Mouse (Mus musculus) cerebellum, adult 8-10 months (tissue): ENCODE measurements around the gene Olfr123.

Experiments
- DNase-seq: peaks from one replicate; pipeline ENCODE4 v3.0.0; 2022

Gene Olfr123

GRCm38 (mm10) chr17:37793229-37793628 lies at the start of gene Olfr123:
Gene Olfr123, plus strand, starts transcription at chr17:37793529.
- DNase-seq, result no peak

GRCm38 (mm10) chr17:37768307-37768706 lies 25.0 kb upstream of the Olfr123 start, which contains the start of gene Olfr122:
Gene Olfr122, plus strand, starts transcription at chr17:37768607.
- DNase-seq, result no peak

GRCm38 (mm10) chr17:37799588-37799987 lies 6.3 kb downstream of the Olfr123 start, which contains the start of gene Olfr124:
Gene Olfr124, plus strand, starts transcription at chr17:37799888.
- DNase-seq, result no peak

GRCm38 (mm10) chr17:37832649-37833048 lies 39.3 kb downstream of the Olfr123 start, which contains the start of gene Olfr125:
Gene Olfr125, plus strand, starts transcription at chr17:37832949.
- no peak for DNase-seq

GRCm38 (mm10) chr17:37847183-37847582 lies 53.9 kb downstream of the Olfr123 start, which contains the start of gene Olfr126:
Gene Olfr126, plus strand, starts transcription at chr17:37847483.
- DNase-seq, result no peak
